Mouse (Mus musculus): ENCODE results near the gene Plxna1. TPM values are rescaled to one million over a fixed set of nuclear protein-coding genes. Genes with fewer than 3 reads are reported as not detected.

Plxna1 gene
- polyA plus RNA-seq, 1 experiment from 2014 or later: 26.6 TPM

DNA sequence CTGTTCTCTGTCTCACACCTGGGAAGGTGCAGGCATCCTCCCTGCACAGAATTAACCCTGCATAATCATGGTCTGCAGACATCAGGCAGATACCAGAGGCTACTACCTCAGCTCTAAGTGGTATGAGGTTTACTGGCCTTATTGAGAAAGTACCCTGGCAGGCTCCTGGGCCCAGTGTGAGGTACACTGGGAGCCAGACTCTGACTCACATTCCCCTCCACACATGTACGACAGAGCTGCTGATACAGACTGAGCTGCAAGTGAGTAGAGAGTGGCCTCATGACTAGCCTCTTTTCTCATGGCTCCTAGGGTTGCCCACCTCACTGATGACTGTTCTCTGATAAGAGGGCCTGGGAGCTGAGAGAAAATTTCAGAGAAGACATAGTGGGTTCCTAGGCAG is 24.5 kb upstream of the Plxna1 start:
- WGBS: 86% methylated on average over 1 of the region's 1 CpGs
- Histone ChIP-seq H3K27ac (no peak overlapping the region), H3K36me3 (replicated peaks) (no peaks in the 10 kb centered on the region), H3K27me3 (ENCODE audit: poor library complexity, severe bottlenecking) (peaks cover 7% of the 10 kb centered on the region; the same call in 1 of the 2 replicates), H3K4me3 (no peak overlapping the region), H3K4me1 (peaks cover 10% of the 10 kb centered on the region), H3K9me3 (no peaks in the 10 kb centered on the region)
- DNase-seq (ENCODE audit: extremely low spot score, low spot score): no peak

DNA sequence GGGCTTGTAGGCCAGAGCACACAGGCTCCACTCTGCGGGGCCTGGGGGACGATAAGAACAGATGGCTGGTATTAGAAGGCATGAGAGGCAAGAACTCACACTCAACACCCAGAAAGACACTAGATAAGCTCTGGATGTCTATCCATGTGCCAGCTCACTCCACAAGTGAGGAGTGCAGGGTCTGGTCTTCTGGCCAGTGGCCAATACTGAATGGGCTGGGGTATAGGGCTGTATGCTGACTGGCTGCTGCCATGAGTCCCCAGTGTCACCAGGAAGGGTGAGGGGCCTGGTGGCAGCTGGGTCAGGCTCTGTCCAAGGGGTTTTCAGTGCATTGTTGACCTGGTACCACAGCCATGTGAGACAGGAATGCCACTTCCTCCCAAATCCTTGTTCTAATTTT is 22.3 kb upstream of the Plxna1 start:
- peaks cover 7% of the 10 kb centered on the region; the same call in 1 of the 2 replicates for H3K27me3 ChIP-seq (ENCODE audit: poor library complexity, severe bottlenecking)
- 84% methylated on average over 2 of the region's 2 CpGs for WGBS
- H3K27ac ChIP-seq: no peak overlapping the region
- no peak overlapping the region for H3K4me3 ChIP-seq
- no peaks in the 10 kb centered on the region for H3K36me3 ChIP-seq (replicated peaks)
- DNase-seq (ENCODE audit: extremely low spot score, low spot score): no peak
- no peaks in the 10 kb centered on the region for H3K9me3 ChIP-seq
- H3K4me1 ChIP-seq: peaks cover 29% of the 10 kb centered on the region

DNA sequence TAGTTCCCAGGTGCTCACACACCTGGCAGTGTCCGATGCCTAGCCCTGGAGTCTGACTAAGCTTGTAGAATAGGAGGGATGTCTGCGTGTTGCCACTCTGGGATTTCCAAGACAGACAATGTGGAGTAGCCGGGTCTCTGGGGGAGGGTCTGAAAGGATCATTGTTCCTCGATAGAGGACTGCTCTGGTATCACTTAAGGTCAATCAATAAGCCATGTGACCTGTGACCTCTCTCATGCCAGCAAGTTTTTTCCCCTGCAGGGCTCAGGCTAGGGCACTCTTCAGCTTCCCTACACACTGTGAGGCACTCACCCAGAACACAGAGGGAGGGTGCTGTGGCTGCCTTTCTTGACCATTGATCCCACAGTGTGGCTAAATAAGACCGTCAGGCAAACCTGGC is 19.4 kb upstream of the Plxna1 start:
- H3K27ac ChIP-seq: peak overlapping the region; percentile 67
- DNase-seq (ENCODE audit: extremely low spot score, low spot score): no peak

DNA sequence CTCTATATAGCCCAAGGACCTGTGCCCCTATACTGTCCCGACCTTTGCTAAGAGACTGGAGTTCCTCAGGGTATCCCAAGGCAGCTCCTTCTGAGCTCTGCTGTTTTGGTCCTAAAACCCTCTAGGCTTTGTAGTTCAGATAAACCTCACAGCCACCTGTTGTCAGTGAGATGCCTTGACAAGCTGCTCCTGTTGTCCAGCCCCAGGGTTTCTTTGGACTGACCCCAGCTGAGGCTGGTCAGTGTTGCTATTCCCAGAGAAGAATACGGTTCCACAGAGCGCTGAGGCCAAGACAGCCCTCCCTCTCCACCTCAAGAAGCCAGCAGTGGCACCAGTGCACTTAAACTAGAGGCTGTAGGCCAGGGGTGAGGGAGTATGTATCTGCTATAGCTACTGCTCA is 18.8 kb upstream of the Plxna1 start:
- Histone ChIP-seq H3K9me3 (no peaks in the 10 kb centered on the region), H3K36me3 (replicated peaks) (no peaks in the 10 kb centered on the region), H3K27ac (peak overlapping the region; percentile 67; the same call in 1 of the 2 replicates), H3K4me3 (no peak overlapping the region), H3K4me1 (peaks cover 29% of the 10 kb centered on the region), H3K27me3 (ENCODE audit: poor library complexity, severe bottlenecking) (peaks cover 15% of the 10 kb centered on the region; the same call in 1 of the 2 replicates)
- WGBS: 43% methylated on average over 3 of the region's 3 CpGs
- no peak for DNase-seq (ENCODE audit: extremely low spot score, low spot score)

More for the DNA sequence above, 19.4 kb upstream of the Plxna1 start:
- Histone ChIP-seq H3K4me3 (no peak overlapping the region), H3K4me1 (peaks cover 29% of the 10 kb centered on the region), H3K36me3 (replicated peaks) (no peaks in the 10 kb centered on the region), H3K27me3 (ENCODE audit: poor library complexity, severe bottlenecking) (peaks cover 15% of the 10 kb centered on the region; the same call in 1 of the 2 replicates), H3K9me3 (no peaks in the 10 kb centered on the region)
- 12% methylated on average over 5 of the region's 5 CpGs for WGBS

DNA sequence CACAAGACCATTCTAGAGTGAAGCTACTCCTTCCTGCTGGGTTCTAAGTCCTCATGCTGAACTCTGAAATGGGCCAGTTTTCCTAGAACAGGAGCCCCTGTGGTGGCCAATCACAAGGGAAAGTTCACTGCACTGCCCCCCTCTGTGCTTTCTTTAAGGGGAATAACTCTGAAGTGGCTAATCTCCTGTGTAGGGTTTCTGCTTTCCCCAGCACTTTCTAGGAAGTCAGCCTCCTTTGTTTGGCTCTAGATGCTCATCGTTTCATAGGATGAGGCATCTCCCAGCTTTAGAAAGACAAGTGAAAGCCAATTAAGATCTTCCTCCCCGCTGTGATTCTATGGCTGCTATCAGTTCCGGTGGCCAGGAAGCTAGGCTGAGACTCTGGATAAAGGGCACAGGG is 18.3 kb upstream of the Plxna1 start:
- DNase-seq (ENCODE audit: extremely low spot score, low spot score): no peak
- H3K36me3 ChIP-seq (replicated peaks): no peaks in the 10 kb centered on the region
- 11% methylated on average over 3 of the region's 3 CpGs for WGBS
- peaks cover 15% of the 10 kb centered on the region; the same call in 1 of the 2 replicates for H3K27me3 ChIP-seq (ENCODE audit: poor library complexity, severe bottlenecking)
- H3K4me1 ChIP-seq: peaks cover 29% of the 10 kb centered on the region
- peak overlapping the region; percentile 67; the same call in 1 of the 2 replicates for H3K27ac ChIP-seq
- no peaks in the 10 kb centered on the region for H3K9me3 ChIP-seq
- H3K4me3 ChIP-seq: no peak overlapping the region

DNA sequence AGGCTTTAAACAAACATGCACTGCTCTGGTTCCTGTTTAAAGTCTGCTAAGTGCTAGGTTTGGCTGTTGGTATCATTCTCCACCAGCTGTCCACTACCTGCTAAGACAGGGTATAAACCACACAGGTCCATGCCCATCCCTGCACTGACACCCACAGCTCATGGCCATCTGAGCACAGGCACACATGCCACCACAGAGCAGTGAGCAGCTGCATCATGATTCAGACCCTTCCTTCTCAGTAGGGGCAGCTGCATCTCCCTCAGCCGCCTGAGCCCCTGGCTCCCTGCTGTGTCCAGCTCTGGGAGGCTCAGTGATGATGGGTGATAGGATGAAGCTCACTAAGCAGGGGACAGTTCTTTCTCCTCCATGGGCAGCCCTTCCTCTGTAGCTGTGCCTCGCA is 15.8 kb upstream of the Plxna1 start:
- peaks cover 8% of the 10 kb centered on the region; the same call in 1 of the 2 replicates for H3K27me3 ChIP-seq (ENCODE audit: poor library complexity, severe bottlenecking)
- no peak overlapping the region for H3K4me3 ChIP-seq
- no peaks in the 10 kb centered on the region for H3K36me3 ChIP-seq (replicated peaks)
- no peak overlapping the region for H3K27ac ChIP-seq
- no peaks in the 10 kb centered on the region for H3K9me3 ChIP-seq
- DNase-seq (ENCODE audit: extremely low spot score, low spot score): no peak
- whole genome bisulfite sequencing: 65% methylated on average over 2 of the region's 2 CpGs
- peaks cover 29% of the 10 kb centered on the region for H3K4me1 ChIP-seq

DNA sequence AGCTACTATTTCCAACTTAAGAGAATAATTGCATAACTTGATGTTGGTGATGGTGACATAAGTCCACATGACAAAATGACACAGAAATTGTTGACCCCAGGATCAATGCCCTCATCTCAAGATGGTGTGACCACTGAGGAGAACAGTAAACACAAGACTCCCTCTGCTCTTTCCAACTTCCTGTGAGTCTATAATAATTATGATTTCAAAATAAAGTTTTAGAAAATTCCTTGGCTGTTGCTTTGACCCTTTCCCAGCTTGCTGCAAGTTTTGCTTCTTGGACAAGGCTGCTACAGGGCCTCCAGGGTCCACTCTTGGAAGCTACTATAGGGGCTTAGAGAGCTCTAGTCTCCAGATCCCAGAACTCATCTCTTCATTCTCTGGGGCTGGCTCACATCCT is 6.4 kb upstream of the Plxna1 start:
- Histone ChIP-seq H3K27me3 (ENCODE audit: poor library complexity, severe bottlenecking) (peaks cover 13% of the 10 kb centered on the region), H3K9me3 (peaks cover 6% of the 10 kb centered on the region; the same call in 1 of the 2 replicates), H3K4me3 (no peak overlapping the region), H3K27ac (no peak overlapping the region), H3K4me1 (no peaks in the 10 kb centered on the region), H3K36me3 (replicated peaks) (no peaks in the 10 kb centered on the region)
- DNase-seq (ENCODE audit: extremely low spot score, low spot score): no peak

DNA sequence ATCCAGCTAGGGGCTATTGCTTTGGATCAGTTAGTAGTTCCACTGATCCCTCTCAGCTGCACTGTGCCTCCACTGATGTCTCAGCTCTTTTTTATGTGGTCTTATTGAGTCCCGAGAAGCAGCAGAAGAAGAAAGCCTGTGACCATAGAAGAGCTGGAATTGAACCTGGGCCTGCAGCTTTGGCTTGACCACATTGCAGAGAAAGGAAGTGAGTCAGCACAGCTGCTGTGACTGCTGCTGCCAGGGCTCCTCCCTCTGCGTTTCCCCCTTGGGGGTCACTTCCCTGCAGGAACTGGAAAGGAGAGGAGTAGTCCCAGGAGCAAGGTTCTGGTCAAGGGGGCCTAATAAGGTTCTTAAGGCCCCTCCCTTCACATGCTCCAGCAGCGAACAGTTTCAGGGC is 1.9 kb upstream of the Plxna1 start:
- DNase-seq (ENCODE audit: extremely low spot score, low spot score): no peak
- H3K4me1 ChIP-seq: peaks cover 35% of the 10 kb centered on the region
- peaks cover 23% of the 10 kb centered on the region for H3K27me3 ChIP-seq (ENCODE audit: poor library complexity, severe bottlenecking)
- no peaks in the 10 kb centered on the region for H3K36me3 ChIP-seq (replicated peaks)
- H3K4me3 ChIP-seq: no peak overlapping the region
- 67% methylated on average over 3 of the region's 3 CpGs for WGBS
- H3K9me3 ChIP-seq: peaks cover 6% of the 10 kb centered on the region; the same call in 1 of the 2 replicates
- H3K27ac ChIP-seq: no peak overlapping the region

DNA sequence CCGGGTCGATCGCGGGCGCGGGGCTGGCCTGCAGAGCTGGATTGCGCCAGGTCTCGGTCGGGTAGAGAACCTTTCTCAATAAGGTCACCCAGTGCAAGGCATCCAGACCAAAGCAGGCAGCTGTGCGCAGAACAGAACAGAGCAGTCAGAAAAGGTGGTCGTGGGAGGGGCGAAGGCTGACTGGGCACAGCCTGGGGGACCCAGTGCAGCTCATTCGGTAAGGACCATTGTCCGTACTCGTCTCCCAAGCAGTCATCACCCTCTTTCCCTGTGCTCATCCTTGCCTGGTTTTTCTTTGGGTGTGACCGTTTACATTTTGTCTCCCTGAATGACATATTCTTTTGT is 659 bp upstream of the Plxna1 start:
- DNase-seq (ENCODE audit: extremely low spot score, low spot score): no peak
- H3K36me3 ChIP-seq (replicated peaks): no peaks in the 10 kb centered on the region
- H3K27ac ChIP-seq: peak overlapping the region; percentile 97
- peaks cover 6% of the 10 kb centered on the region; the same call in 1 of the 2 replicates for H3K9me3 ChIP-seq
- H3K27me3 ChIP-seq (ENCODE audit: poor library complexity, severe bottlenecking): peaks cover 23% of the 10 kb centered on the region
- peak overlapping the region; percentile 99 for H3K4me3 ChIP-seq
- peaks cover 47% of the 10 kb centered on the region for H3K4me1 ChIP-seq
- 4% methylated on average over 16 of the region's 16 CpGs for WGBS

DNA sequence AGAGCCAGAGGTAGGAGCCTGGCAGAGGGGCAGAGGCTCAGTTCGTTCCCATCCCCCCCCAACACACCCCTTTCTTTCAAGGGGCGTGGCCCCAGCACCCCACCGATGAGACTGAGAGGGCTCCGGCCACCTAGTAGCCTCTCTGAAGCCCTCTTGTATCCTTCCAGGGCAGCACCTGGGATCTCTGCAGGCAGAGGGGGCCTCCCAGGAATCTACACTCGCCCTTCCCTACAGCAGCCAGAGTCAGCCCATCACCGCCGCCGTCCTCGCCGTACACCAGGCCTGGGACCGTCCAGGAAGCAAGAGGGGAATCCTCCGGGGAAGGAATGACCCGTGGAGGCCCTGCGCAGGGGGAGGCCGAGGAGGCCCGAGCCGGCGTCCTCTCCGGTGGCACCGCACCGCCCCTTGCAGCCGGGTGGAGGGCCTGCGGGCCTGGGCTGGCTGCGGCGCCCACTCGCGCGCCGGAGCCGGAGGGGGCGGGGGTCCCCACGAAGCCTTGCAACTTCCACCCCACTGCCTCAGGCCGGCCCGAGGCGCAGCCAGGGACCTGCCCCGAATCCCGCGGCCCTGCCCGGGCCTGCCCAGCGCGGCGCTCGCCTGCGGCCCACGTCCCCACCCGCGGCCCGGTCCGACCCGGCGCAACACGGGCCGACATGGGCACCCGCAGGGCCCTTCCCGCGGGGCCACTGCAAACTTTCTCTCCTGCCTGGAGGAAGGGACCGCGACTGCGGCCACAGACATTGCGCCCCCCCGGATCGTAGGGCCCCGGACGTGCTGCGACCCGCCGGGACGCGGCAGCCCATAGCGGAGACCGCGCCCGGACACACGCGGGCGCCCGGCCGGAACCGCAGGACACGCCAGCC is 771 bp downstream of the Plxna1 start:
- Histone ChIP-seq H3K27ac (peak overlapping the region; percentile 97), H3K36me3 (replicated peaks) (peaks cover 11% of the 10 kb centered on the region), H3K9me3 (no peaks in the 10 kb centered on the region), H3K4me1 (peaks cover 51% of the 10 kb centered on the region), H3K4me3 (peak overlapping the region; percentile 99), H3K27me3 (ENCODE audit: poor library complexity, severe bottlenecking) (peaks cover 23% of the 10 kb centered on the region)
- under 1% methylated on average over 79 of the region's 80 CpGs for WGBS
- DNase-seq (ENCODE audit: extremely low spot score, low spot score): peak; percentile 49

DNA sequence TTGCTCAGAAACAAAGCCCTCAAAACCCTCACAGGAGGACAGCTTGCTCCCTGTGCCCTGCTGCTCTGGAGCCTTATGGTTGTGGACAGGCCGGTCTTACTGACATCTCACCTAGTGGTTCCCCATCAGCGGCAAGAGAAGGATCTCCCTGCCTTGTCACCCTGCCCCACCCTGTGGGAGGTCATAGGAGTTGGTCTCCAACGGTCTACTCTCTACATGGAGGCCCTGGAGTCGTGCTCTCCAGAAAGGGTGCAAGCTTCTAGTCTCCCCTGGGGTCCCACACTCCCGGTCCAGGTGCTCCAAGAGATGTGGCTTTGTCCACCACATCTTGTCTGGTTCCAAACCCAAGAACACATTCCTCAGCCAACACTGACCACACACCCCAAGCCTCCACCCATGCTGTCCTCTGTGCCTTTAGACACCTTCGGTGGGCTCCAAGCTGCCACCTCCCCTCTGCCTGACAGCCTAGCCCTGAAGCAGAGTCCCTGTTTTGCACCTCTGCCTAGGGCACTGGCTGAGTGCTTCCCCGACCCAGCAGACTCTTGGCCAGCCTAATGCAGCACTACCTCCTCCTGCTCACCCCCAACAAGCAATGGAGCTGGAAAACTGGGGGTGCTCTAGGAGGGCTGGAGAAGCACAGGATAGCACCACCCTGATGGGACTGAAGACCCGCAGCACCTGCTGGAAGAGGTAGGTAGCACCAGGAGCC is 1.6 kb downstream of the Plxna1 start:
- peak; percentile 32 for DNase-seq (ENCODE audit: extremely low spot score, low spot score)
- 50% methylated on average over 8 of the region's 8 CpGs for WGBS

DNA sequence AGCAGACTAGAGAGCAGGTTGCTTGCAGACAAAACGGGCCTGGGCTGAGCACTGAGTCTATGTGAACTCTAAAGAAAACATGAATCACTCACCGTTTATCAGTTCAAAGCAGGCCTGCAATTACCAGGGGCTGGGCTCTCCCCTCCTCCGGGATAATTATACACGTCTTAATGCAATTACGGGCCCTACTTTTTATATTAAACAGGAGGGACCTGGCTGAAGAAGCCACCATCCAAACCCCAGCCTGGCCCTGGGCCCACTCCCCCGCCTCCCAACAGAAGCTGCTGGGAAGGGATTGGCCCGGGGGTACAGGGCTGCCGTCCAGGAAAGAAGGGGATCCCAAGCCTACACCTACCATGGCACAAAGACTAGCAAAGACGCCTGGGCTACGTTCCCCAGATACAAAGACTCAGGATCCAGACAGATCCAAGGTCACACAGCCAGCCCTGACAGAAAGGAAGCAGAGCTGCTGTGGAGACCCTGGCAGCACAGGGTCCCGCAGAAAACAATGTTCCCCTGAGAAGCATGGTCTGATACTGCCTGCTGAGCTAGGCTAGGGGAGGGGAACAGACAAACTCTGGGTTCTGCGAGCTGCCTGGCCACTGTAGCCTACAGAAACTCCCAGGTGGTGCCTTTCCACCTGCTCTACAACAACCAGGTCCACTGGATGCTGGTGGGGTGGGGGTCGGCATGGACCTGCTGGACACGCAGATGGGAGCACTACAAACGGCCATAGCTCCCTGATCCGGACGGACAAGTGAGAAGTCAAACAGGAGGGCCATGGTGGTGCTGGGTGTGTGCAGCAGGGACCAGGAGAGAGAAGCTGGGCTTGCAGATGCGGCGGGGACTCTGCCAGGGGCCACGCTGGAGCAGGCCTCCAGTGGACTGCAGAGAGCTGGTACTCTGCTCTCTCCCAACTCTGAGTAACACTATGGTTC is 2.4 kb downstream of the Plxna1 start:
- H3K27ac ChIP-seq: peak overlapping the region; percentile 97
- no peak for DNase-seq (ENCODE audit: extremely low spot score, low spot score)
- peak overlapping the region; percentile 99 for H3K4me3 ChIP-seq
- 61% methylated on average over 20 of the region's 20 CpGs for WGBS
- no peaks in the 10 kb centered on the region for H3K9me3 ChIP-seq
- peaks cover 23% of the 10 kb centered on the region for H3K27me3 ChIP-seq (ENCODE audit: poor library complexity, severe bottlenecking)
- H3K36me3 ChIP-seq (replicated peaks): peaks cover 27% of the 10 kb centered on the region
- H3K4me1 ChIP-seq: peaks cover 67% of the 10 kb centered on the region

More for the DNA sequence above, 1.6 kb downstream of the Plxna1 start:
- H3K9me3 ChIP-seq: no peaks in the 10 kb centered on the region
- H3K4me3 ChIP-seq: peak overlapping the region; percentile 99
- H3K27ac ChIP-seq: peak overlapping the region; percentile 97
- H3K4me1 ChIP-seq: peaks cover 59% of the 10 kb centered on the region
- peaks cover 19% of the 10 kb centered on the region for H3K36me3 ChIP-seq (replicated peaks)
- H3K27me3 ChIP-seq (ENCODE audit: poor library complexity, severe bottlenecking): peaks cover 23% of the 10 kb centered on the region
